Mouse (Mus musculus) ZHBTc4 (cell line): ENCODE measurements at regions not wholly inside any gene's neighbourhood (a gene's known extent, or its start where the extent isn't known, plus 50 kb on each side); places are given as distances from the start of the nearest gene placed in this dataset.

Experiments
- DNase-seq: peaks from one replicate; pipeline ENCODE4 v3.0.0-alpha.2; 2011; ENCODE audit warnings: low read depth, low spot score

DNA sequence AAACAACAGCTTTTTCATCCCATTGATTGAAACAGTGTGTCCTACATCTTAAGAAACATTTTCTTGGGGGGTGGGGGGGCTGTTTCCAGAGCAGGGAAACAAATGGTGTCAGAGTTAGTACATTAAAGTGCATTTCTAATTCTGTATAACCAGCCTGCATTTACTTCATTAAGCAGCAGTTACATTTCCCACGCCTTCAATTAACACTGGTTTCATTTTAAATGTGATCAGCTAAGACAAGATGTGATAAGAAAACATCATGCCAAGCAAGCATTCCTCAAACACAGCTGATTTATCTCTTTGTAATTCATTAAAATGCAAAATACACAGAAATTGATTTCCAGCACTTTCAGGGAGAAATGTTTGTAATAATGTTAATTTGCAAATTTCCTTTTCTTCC, 122.0 kb downstream of the Olfr1505 start:
- DNase-seq: no peak

DNA sequence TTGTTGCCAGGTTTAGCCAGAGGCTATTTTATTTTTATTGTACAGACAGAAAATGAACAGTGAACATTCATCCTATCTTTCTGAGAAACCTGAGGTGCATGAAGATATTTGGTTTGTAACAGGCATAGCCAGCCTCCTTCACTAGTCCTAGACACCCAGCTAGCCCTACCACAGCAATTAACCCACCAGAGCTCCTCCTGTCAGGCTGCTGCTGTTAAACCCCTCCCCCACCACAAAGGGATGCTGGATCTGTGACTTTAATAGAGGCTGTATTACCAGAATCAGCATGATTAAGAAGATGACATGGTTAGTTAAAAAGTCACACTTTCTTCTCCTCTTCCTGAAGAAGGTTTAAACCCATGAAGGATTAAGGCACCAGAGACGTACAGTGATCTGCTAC, 122.5 kb downstream of the Olfr1505 start:
- DNase-seq: no peak

DNA sequence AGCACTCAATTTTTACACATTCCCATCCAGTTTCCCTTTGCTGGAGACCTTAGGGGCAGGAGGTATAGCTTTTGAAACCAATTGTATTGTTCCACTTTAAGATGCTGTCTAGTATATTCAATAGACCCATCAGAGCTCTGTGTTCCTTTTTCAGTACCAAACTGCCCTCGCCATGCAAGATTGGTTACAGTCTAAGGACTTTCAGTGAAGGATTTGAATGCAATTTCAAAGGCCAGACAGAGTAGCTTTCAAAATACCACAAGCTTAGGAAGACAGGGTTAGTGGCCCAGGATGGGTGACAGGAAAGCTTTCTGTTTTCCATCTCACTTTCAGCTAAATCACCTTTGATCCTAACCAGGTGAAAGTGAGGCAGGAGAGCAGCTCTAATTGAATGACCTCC, 123.4 kb downstream of the Olfr1505 start:
- no peak for DNase-seq

DNA sequence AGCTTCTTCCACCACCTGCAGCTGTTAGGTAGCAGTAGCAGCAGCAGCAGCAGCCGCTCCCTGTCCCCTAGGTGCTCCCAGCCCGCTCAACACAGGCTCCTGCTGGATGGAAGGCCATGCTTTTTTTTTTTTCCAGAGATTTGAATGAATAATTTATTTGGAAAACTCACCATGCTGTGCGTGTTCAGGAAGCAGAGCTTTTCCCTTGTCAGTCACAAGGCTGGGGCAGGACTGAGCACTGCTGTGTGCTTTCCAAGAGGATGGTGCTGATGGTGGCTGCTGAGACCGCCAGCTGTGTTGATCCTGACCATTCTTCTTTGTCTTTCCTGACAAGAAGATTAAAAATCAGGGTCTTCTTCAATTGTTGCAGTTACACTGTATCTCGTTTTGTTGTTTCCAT, 129.4 kb downstream of the Olfr1505 start:
- no peak for DNase-seq

DNA sequence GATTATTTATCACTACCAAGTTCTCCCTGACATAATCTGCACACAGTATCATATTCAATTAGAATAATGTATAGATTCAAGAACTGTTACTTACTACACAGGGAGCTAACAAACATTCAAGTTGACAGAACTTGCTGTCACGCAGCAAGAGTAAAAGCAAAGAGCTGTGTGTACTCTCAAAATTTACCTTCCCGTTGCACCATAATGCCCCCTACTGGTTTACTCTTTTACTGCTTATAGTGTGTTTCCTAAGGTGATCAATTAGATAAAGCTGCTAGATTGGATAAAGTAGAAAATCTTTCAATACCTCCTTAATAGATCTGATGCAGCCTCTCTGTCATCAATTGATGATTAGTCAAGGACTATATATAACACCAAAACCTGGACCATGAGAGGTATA, 132.1 kb downstream of the Olfr1505 start:
- DNase-seq: peak; percentile 13

DNA sequence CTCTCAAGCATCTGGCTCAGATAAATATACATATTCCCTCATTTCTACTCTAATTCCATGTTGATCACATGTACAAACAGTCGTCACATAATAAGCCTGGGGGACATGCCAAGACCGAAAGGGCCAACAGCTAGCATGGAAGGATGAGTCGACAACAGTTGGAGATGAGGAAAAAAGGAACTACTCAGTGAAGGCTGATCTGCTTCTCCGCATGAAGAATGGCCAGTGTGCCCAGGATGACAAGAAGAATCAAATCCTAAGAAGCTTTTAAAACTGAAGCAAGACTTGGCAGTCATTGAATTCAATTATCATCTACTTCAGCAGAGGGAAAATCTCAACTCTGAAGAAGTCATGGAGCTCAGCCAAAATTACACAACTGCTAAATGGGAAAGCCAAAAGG, 138.7 kb downstream of the Olfr1505 start:
- DNase-seq: no peak

DNA sequence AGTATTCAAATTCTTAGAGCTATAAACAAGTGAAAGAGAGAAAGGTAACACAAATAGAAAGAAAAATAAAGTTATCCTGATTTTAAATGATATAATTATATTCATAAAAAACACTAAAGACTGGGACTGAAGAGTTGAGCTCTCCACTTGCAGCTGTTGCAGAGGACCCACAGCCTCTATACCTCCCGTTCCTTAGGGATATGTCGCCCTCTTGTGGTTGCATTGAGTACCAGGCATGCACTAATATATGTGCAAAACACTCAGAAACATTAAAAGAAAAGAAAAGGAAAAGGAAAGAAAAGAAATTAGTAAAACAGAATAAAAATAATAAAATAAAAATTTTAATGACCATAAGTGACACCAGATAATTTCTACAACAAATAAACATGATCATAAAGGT, 167.2 kb downstream of the Olfr1505 start:
- peak; percentile 62 for DNase-seq

DNA sequence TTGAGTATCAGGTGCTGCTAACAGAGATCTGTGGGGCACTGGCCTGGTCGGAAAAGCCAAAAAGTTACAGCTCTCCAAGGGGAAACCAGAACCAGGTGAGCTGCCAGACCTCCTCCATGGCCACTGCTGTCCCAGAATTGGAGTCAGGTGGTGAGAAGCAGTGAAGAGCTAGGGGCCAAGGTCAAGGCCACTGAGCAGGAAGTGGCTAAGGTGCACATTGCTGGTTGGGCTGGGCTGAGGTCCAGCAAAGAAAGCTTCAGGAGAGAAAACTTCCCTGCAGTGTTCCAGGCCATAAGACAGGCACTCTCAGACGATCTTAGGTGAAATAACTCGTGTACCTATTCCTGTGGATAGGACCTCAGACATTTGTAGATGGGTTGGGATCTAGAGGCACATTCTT, 171.4 kb downstream of the Olfr1505 start:
- no peak for DNase-seq

DNA sequence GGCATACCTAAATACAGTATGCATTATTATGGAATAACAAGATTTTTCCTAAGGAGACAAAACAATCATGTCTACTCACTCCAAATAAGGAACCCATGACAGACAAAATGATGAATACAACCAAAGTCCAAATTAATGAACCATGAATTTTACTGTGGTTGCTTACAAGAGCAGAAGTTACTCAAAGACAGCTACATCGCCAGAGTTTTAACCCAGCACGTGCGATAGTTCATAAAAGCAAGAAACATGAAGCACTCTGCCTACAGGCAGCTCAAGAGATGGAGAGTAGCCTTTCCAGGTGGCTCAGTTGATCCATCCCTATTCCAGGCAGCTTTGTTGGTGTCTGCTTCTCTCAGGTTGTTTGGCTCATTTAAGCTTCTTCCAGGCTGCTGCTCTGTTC, 176.8 kb downstream of the Olfr1505 start:
- DNase-seq: no peak

DNA sequence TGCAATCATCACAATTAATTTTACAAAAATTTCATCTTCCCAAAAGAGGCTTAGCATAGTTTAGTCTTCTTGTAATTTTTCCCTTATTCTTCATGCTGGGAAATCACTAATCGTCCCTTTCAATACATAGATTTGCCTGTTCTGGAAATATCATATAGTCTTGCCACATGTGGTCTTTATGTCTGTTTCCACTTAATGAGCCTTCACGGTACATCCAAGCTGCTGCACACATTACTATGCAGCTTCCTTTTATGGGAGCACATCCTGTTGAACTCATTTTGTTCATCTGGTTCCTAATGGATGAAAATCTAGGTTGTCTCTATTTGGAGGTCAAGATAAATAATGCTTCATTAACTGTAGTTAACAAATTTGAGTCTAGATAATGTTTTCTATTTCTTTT, 180.9 kb downstream of the Olfr1505 start:
- DNase-seq: no peak

DNA sequence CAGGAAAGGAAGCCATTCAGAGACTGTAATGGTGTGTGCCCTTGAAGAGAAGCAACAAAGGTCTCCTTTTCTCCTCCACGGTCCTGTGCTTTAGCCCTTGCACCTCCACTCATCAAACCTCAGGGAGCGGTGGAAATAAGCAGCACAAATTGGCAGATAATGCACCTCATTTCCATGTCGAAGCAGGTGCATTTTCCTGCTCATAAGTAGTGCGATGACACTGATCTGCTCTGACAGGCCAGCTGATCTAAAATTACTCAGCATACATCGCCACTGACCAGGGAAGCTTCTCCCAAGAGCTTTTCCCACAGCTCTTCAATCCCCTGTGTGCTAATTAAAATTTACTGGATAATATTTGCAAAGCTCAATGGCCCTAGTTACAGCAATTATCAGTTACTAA, 182.9 kb downstream of the Olfr1505 start:
- no peak for DNase-seq

DNA sequence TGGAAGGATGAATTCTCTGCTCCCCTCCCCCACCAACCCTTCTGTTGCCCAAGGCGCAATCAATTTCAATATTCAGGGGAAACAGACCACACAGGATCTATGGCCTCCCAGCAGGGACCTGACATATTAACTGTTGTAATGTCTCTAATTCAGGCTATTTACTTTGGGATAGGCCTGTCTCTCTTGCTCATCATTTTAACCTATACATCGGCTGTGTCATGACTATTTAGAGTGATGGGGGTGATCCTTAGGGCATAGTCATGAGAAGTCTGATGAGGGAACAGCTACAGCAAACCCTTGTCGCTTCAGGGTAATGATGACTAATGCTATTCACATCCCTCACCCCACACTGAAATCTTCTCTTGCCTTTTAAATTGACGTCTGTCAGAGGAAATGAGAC, 195.8 kb downstream of the Olfr1505 start:
- DNase-seq: no peak

DNA sequence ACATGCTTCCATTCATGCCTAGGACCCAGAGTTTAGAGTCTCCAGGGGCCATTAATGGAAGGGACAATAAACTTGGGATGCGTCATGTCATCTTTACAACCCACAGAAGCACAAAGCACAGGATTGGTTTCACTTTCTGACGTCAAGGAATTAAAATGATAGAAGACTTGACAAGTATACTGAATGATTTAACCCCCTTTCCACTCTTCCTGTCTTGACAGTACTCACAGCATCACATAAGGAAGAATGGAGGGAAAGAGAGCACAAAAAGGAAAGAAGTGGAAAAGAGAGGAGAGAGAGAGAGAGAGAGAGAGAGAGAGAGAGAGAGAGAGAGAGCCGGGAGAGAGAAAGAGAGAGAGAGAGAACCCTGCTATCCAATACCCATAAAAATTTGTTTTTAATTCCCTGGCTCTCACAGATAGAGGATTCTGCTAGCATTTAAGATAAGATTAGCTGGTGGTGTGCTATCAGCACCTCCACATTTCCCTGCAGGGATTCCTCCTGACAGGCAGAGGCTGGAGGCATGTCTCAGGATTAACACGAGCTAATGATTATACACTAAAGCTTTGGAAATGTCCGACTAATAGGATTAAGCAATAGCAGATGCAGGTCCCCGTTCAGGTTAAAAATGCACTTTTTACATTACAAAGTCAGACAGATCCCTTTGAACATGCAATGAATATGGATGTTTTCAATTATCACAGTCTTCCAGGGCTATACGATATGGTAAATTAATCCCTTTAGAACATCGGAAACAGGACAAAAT, 210.2 kb downstream of the Olfr1505 start:
- DNase-seq: no peak

DNA sequence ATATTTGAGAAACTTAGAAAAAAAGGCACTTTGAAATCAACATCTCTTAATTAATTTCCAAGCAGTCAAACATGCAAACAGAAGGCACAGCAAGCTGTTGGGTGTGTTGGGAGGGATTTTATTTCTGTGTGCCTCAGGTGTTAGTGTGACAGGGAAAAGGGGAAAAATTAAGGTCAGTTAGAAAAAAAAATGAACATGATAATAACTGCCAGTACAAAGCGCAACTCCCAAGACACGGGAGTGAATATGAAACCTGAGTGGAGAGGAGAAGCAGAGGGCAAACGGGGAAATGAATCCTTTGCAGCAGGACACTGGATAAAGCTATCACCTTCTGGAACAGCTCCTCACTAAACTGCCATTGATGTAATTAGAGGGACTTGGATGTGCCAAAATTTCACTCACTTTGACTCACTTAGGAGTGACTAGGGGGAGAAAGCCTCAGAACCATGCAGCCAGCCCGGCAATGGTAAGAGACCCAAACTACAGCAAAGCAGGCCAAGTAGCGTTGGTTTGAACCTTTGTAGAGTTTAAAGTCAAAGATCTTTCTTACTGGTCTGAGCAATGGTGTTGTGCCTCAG, 211.0 kb downstream of the Olfr1505 start:
- DNase-seq: no peak

DNA sequence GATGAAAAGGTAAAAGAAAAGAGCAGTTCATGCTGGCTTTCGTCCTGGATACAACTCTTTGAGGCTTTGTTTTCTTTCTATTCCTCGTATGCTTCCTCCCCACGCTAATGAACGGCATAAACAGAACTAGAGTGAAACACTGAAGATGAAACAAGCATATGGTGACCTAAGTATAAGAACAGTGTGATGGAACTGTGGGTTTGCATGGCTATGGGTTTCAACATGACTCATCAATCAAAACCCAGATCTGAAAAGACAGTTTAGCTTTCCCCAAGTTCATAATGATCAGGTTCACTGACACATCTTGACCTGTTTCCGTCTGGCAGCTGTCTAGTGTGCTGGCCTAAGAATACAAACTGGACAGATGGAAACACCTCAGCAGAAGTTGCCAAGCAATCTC, 211.7 kb downstream of the Olfr1505 start:
- no peak for DNase-seq

DNA sequence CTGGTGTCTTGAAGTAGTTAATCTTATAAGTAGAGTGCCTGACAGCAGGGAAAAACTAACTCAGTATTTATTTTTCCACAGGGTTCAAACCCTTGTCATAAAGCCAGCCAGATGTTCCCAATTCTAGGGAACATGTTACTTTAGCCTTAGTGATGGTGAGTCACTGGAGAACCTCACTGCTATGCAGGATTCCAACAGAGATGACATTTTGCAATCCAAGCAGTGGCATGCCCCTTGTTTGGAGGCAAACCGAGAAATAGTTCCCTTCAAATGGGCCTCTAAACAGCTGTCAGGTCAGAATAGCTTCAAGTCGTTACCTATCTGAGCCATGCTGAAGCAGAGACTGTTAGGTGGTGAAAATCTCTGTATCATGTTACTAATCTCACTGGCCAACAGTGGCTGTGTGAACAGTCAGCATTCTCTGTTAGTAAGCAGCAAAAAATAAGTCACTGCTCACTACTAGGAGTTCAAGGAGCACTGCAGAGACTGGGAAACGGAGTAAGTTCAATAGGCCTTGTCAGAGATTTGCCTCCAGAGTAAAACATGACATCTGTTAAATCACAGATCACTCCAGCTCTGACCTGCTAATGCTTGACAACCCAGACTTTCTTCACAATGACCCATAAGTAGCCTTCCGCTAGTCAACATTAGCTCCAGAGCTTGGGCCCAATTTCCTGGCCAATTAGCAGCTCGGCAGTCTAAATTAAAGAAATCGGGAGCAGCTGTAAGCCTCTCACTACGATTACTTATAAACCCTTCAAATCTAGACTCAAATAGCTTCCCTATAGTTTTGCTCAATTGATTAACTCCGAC, 215.3 kb downstream of the Olfr1505 start:
- DNase-seq: no peak

DNA sequence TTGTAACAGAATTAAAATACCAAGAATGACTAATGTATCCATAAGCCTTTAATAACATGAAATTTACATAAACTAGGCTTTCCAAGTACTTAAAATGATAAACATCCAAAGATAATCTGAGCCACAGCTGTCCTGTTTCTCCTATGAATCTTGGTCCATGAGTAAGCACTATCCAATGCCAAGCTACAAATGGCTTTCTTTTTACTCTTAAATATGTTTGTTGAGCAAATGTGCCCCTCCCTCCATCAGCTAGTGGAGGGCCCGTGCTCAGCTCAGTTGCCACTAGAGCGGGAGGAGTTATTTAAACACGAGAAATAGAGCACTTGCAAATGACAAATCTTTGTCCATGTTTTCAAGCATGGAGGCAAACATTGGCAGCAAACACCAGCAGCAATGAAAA, 247.9 kb downstream of the Olfr1505 start:
- no peak for DNase-seq

DNA sequence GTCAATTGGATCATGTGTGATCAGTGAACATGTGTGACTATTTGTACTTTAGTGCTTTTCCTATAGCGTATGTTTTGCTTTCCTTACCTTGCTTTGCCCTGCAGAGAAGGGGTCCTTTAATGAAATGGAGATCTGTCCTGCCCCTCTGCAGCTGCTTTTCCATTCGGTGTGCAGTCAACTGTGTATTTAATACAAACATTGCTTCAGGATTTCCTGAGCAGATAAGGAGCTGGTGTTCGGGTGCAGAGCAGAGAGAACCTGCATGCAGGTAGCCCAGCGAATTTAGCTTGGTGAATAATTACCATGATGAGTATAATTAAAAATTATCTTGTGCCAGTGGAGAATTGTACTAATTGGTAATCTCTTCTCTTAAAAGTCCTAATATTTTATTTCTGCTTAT, 249.4 kb downstream of the Olfr1505 start:
- no peak for DNase-seq

DNA sequence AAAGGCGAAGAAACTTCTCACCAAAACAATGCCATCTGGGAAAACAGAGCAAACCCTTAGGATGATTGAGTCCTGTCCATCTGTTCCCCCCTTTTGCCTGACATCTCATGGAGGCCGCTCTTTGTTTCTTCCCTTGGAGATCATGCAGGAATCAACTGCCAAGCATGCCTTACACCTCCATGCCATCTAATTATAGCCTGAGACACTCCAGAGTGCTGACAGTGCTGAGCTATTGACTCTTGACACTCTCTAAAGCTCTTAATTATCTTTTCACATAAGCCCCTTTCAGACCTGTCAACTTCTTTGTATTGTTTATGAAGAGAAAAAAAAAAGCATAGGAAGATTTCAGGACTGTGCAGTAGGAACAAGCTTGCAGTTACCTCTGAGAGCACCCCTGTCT, 252.4 kb downstream of the Olfr1505 start:
- no peak for DNase-seq

DNA sequence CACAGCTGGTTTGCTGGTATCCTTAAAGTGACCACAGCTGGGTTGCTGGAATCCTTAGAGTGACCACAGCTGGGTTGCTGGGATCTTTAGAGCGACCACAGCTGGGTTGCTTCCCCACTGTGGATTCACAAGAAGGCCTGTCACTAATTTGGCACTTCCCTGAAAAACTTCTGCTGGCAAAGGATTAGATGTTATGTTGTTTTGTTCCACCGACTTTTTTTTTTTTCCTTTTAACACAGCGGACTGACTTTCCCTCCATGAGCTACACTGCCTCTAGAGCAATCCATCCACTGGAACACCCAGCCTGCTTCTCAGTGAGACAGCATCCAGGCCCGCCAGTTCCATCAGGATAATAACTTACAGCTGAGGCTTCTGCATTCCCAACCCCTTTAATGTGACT, 266.9 kb downstream of the Olfr1505 start:
- DNase-seq: no peak

DNA sequence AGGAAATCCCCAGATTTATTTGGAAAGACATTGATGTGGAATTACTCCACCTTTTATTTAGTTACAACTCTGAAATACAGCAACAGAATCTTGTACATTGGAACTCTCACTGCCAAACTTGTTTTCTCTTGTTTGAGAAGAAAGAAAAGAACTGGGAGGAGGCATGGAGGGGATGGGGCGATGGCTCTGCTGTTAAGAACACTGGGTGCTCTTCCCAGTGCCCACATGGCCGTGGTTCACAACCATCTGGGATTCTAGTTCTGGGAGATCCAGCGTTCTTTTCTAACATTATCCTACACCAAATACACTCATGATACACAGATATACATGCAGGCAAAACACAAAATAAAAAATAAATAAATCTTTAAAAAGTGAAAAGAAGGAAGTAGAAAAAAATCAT, 267.6 kb downstream of the Olfr1505 start:
- DNase-seq: no peak

DNA sequence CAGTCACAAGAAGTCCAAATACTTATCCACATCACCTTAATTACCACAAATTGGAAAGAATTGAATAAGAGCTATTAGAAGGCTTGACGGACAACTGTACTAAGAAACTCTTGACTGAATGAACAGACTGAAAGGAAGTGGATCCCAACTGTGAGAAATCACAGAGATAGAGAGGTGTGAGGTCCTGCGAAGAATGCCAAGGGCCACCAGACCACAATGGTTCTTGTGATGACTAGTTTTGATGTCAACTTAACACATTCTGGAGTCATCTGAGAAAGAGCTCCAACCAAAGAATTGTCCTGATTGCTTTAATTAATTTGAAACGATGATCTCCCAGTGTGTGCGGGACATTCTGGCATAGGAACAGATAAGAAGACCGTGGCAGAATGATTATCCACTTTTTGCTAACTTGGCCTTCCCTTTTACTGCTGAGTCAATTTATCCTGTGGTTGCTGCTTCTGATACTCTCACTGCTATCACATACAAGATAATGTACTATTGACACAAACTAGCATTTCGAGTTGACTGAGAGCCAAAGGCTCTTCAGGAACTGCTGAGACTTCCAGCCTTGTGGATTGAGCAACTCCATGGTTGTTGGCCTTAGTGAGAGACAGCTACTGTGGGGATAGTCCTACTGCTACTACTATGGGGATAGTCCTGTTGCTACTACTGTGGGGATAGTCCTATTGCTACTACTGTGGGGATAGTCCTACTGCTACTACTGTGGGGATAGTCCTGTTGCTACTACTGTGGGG, 268.5 kb downstream of the Olfr1505 start:
- DNase-seq: no peak
